Mouse (Mus musculus) gastrocnemius, postnatal 36 days (tissue): Measurements from ENCODE around the gene Krtap4-9. TPM values are rescaled to one million over a fixed set of nuclear protein-coding genes. Genes with fewer than 3 reads are reported as not detected.
"Not testable (repeated sequence)": the region's sequence is repeated elsewhere in the genome, so short reads cannot be mapped to it uniquely, and the experiment has no call there.

Source experiments
- DNase-seq, 2 experiments: peaks; one replicate each; pipeline ENCODE4 v3.0.0; 2022
- intact Hi-C: fragments of 180-260 bp; cut with DNase I; formaldehyde crosslinking; loops from one replicate; pipeline ENCODE4 v1.15.1; 2025
- long read RNA-seq, 2 experiments: library from polyadenylated mRNA; stranded (forward); transcript quantifications; one replicate each; pipeline ENCODE4 v2.0.0; 2021
- total RNA-seq, 2 experiments: library from RNA; stranded (reverse); gene quantifications; 2 replicates each; pipeline ENCODE4 v1.2.3; 2021

The Krtap4-9 gene
- not detected for total RNA-seq
- long read RNA-seq, experiment 1 = 0 reads
- long read RNA-seq, experiment 2 = 0 reads

GRCm38 (mm10) chr11:99784900-99785299 lies at the start of gene Krtap4-9:
Gene Krtap4-9, plus strand, starts transcription at chr11:99785200.
- intact Hi-C loops, DNase-seq: not testable (repeated sequence)

GRCm38 (mm10) chr11:99743985-99744384 lies 41.0 kb upstream of the Krtap4-9 start:
- intact Hi-C loops = no loop called here
- DNase-seq = no peak

GRCm38 (mm10) chr11:99758877-99759276 lies 26.1 kb upstream of the Krtap4-9 start:
- DNase-seq = no peak
- intact Hi-C loops = no loop called here

- no peak for DNase-seq
- intact Hi-C loops = no loop called here
These were observed 16.6 kb upstream of the Krtap4-9 start for GRCm38 (mm10) chr11:99768410-99768809.

GRCm38 (mm10) chr11:99772813-99773212 lies 12.2 kb upstream of the Krtap4-9 start, which contains the start of gene Gm11595:
Gene Gm11595, minus strand, starts transcription at chr11:99772913.
- intact Hi-C loops, DNase-seq: not testable (repeated sequence)

GRCm38 (mm10) chr11:99778401-99778800 lies 6.6 kb upstream of the Krtap4-9 start:
- intact Hi-C loops = no loop called here
- DNase-seq = no peak

- no peak for DNase-seq
- intact Hi-C loops = no loop called here
These were observed 4.4 kb upstream of the Krtap4-9 start, which contains the start of gene Krtap4-8 for GRCm38 (mm10) chr11:99780604-99781003. Gene Krtap4-8, minus strand, starts transcription at chr11:99780704.

- intact Hi-C loops = no loop called here
- DNase-seq = no peak
These were observed 8.4 kb downstream of the Krtap4-9 start, which contains the start of gene Gm11596 for GRCm38 (mm10) chr11:99793367-99793766. Gene Gm11596, minus strand, starts transcription at chr11:99793467.

GRCm38 (mm10) chr11:99798832-99799231 lies 13.8 kb downstream of the Krtap4-9 start, which contains the start of gene Gm11569:
Gene Gm11569, minus strand, starts transcription at chr11:99798932.
- intact Hi-C loops, DNase-seq: not testable (repeated sequence)

- intact Hi-C loops, DNase-seq: not testable (repeated sequence)
These were observed 19.3 kb downstream of the Krtap4-9 start, which contains the start of gene Gm11554 for GRCm38 (mm10) chr11:99804346-99804745. Gene Gm11554, minus strand, starts transcription at chr11:99804446.

- DNase-seq, intact Hi-C loops: not testable (repeated sequence)
These were observed 24.8 kb downstream of the Krtap4-9 start, which contains the start of gene Krtap4-13 for GRCm38 (mm10) chr11:99809792-99810191. Gene Krtap4-13, minus strand, starts transcription at chr11:99809892.

GRCm38 (mm10) chr11:99815566-99815965 lies 30.6 kb downstream of the Krtap4-9 start, which contains the start of gene Gm11564:
Gene Gm11564, minus strand, starts transcription at chr11:99815666.
- DNase-seq, intact Hi-C loops: not testable (repeated sequence)

Other genes with a start within 250 kb of the Krtap4-9 start
- not detected for gene Krt40, start 242.0 kb upstream of the Krtap4-9 start, total RNA-seq
- not detected for gene Krtap3-3, start 234.3 kb upstream of the Krtap4-9 start, total RNA-seq
- gene Krtap3-2, start 228.3 kb upstream of the Krtap4-9 start, total RNA-seq = not detected
- not detected for gene Gm11939, start 225.7 kb upstream of the Krtap4-9 start, total RNA-seq
- gene Krtap3-1, start 218.6 kb upstream of the Krtap4-9 start, total RNA-seq = not detected
- gene Krtap1-5, start 204.2 kb upstream of the Krtap4-9 start, total RNA-seq = not detected
- not detected for gene Krtap1-4, start 201.5 kb upstream of the Krtap4-9 start, total RNA-seq
- not detected for gene Krtap1-3, start 193.9 kb upstream of the Krtap4-9 start, total RNA-seq
- gene Krtap9-3, start 187.1 kb upstream of the Krtap4-9 start, total RNA-seq = not detected
- gene Gm11938, start 181.9 kb upstream of the Krtap4-9 start, total RNA-seq = not detected
- gene Gm11937, start 175.0 kb upstream of the Krtap4-9 start, total RNA-seq = not detected
- not detected for gene Krtap2-4, start 170.4 kb upstream of the Krtap4-9 start, total RNA-seq
- not detected for gene Gm11562, start 164.8 kb upstream of the Krtap4-9 start, total RNA-seq
- gene Krtap4-1, start 157.0 kb upstream of the Krtap4-9 start, total RNA-seq = not detected
- gene Krtap4-2, start 150.1 kb upstream of the Krtap4-9 start, total RNA-seq = not detected
- not detected for gene Krtap4-7, start 141.1 kb upstream of the Krtap4-9 start, total RNA-seq
- not detected for gene Gm11555, start 135.0 kb upstream of the Krtap4-9 start, total RNA-seq
- gene Gm11563, start 126.2 kb upstream of the Krtap4-9 start, total RNA-seq = not detected
- gene Krtap4-6, start 119.2 kb upstream of the Krtap4-9 start, total RNA-seq = not detected
- gene Gm14190, start 94.5 kb upstream of the Krtap4-9 start, total RNA-seq = not detected
- not detected for gene Gm14180, start 50.9 kb upstream of the Krtap4-9 start, total RNA-seq
- gene Gm11595, start 12.3 kb upstream of the Krtap4-9 start, total RNA-seq = not detected
- gene Krtap4-8, start 4.5 kb upstream of the Krtap4-9 start, total RNA-seq = not detected
- gene Gm11596, start 8.3 kb downstream of the Krtap4-9 start, total RNA-seq = not detected
- not detected for gene Gm11569, start 13.7 kb downstream of the Krtap4-9 start, total RNA-seq
- not detected for gene Gm11554, start 19.2 kb downstream of the Krtap4-9 start, total RNA-seq
- gene Krtap4-13, start 24.7 kb downstream of the Krtap4-9 start, total RNA-seq = not detected
- not detected for gene Gm11564, start 30.5 kb downstream of the Krtap4-9 start, total RNA-seq
- gene 2300003K06Rik, start 52.9 kb downstream of the Krtap4-9 start, total RNA-seq = not detected
- gene Krtap4-16, start 66.4 kb downstream of the Krtap4-9 start, total RNA-seq = not detected
- not detected for gene Gm11568, start 72.7 kb downstream of the Krtap4-9 start, total RNA-seq
- gene Gm11559, start 79.3 kb downstream of the Krtap4-9 start, total RNA-seq = not detected
- not detected for gene Krtap9-1, start 88.2 kb downstream of the Krtap4-9 start, total RNA-seq
- not detected for gene Gm11567, start 94.0 kb downstream of the Krtap4-9 start, total RNA-seq
- not detected for gene Krtap31-1, start 122.7 kb downstream of the Krtap4-9 start, total RNA-seq
- gene Gm11565, start 129.6 kb downstream of the Krtap4-9 start, total RNA-seq = not detected
- not detected for gene Krtap31-2, start 151.1 kb downstream of the Krtap4-9 start, total RNA-seq
- not detected for gene Krtap9-5, start 163.3 kb downstream of the Krtap4-9 start, total RNA-seq
- not detected for gene Krtap29-1, start 193.9 kb downstream of the Krtap4-9 start, total RNA-seq
- not detected for gene Krtap16-1, start 201.4 kb downstream of the Krtap4-9 start, total RNA-seq
- gene Krtap17-1, start 208.8 kb downstream of the Krtap4-9 start, total RNA-seq = not detected
- gene Krt33a, start 231.0 kb downstream of the Krtap4-9 start, total RNA-seq = not detected
- not detected for gene Krt33b, start 244.7 kb downstream of the Krtap4-9 start, total RNA-seq